14 mouse cellular contexts compared by ENCODE assay signal in the genomic region with DNA sequence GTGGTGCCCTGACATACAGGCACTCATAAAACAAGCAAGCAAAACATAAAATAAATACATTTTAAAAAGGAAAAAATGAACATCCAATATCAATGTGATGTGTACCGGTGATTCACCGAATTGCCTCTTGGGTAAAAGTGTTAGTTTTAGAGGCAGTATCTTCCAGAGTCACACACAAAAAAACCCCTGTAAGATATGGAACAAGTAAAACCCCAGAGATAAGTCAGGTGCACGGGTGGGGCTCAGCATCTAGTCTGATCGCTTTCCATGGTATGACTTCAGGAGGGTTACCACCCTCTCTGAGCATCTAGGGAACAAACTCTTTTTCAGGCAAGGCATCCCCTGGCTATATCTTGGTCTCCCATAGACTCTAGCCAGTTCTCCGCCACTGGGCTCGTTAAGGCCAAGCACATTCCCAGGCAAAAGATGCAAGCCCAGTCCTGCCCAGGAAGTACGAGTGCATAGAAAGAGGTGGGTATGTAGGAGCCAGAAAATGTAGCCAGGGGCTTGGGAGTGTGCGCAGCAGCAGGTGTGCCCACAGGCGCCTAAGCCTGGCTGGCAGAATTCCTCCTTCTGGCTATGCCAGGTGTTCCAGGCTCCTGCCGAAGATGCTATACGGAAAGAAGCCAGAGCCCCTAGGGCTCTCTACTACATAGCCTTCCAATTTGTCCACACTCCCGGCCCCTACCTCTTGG. TPM values are rescaled to one million over a fixed set of nuclear protein-coding genes. Genes with fewer than 3 reads are reported as not detected.
DNase-seq lines count a peak whose midpoint lies in the region; ATAC-seq lines count a peak whose summit lies in the region.
"Had no signal": no experiment of that assay in that cellular context is flagged by ENCODE, and none has a peak within 500 bp of the region (broad histone marks: within the 10 kb centered on the region; RNA-seq: fewer than 3 reads in every experiment).

No protein-coding gene starts in this region.

- H3K36me3 ChIP-seq in hindbrain, embryonic 10.5 days, result peaks cover 44% of the 10 kb centered on the region
- 0 out of 2 replicates have a peak, but pooled peaks cover 4% of the 10 kb centered on the region for H3K36me3 ChIP-seq in hindbrain, embryonic 11.5 days (ENCODE audit: control insufficient read depth, insufficient read depth, low read length)
- peaks cover 38% of the 10 kb centered on the region for H3K36me3 ChIP-seq in hindbrain, embryonic 12.5 days
- H3K36me3 ChIP-seq in midbrain, embryonic 15.5 days (replicated peaks), result peaks cover 16% of the 10 kb centered on the region; the same call in 1 of the 2 replicates
- peaks cover 14% of the 10 kb centered on the region for H3K36me3 ChIP-seq in kidney, embryonic 16.5 days (ENCODE audit: insufficient read depth, low read length)

- peaks cover 63% of the 10 kb centered on the region for H3K4me1 ChIP-seq in hindbrain, embryonic 10.5 days (replicated peaks)
- H3K4me1 ChIP-seq in hindbrain, embryonic 11.5 days (replicated peaks; ENCODE audit: control insufficient read depth, insufficient read depth, low read length), result peaks cover 10% of the 10 kb centered on the region; the same call in 1 of the 2 replicates
- peaks cover 44% of the 10 kb centered on the region for H3K4me1 ChIP-seq in hindbrain, embryonic 12.5 days
- H3K4me1 ChIP-seq in midbrain, embryonic 15.5 days, result peaks cover 50% of the 10 kb centered on the region
- H3K4me1 ChIP-seq in kidney, embryonic 16.5 days (ENCODE audit: insufficient read depth, low read length), result peaks cover 26% of the 10 kb centered on the region

- 91% methylated on average over 12 of the region's 12 CpGs for WGBS in hindbrain, embryonic 10.5 days
- 93% methylated on average over 12 of the region's 12 CpGs for WGBS in hindbrain, embryonic 11.5 days
- 94% methylated on average over 12 of the region's 12 CpGs for WGBS in hindbrain, embryonic 12.5 days
- WGBS in midbrain, embryonic 15.5 days, result 82% methylated on average over 12 of the region's 12 CpGs
- 91% methylated on average over 12 of the region's 12 CpGs for WGBS in kidney, embryonic 16.5 days

- H3K27ac ChIP-seq in hindbrain, embryonic 10.5 days, result no peak overlapping the region
- H3K27ac ChIP-seq in hindbrain, embryonic 11.5 days (ENCODE audit: low read depth, low read length), result no peak overlapping the region
- H3K27ac ChIP-seq in hindbrain, embryonic 12.5 days, result no peak overlapping the region
- 0 out of 2 replicates have a peak overlapping the region, but pooled peaks have one; percentile 83 for H3K27ac ChIP-seq in midbrain, embryonic 15.5 days
- H3K27ac ChIP-seq in kidney, embryonic 16.5 days (ENCODE audit: low read length), result no peak overlapping the region
- H3K27ac ChIP-seq: liver, embryonic 13.5 days had no signal

- DNase-seq in hindbrain, embryonic 10.5 days (ENCODE audit: low spot score), result no peak
- DNase-seq in hindbrain, embryonic 11.5 days (ENCODE audit: low spot score), result no peak
- peak; percentile 61 for DNase-seq in cerebellum, adult 8-10 months
- DNase-seq in kidney, postnatal 36 days, result no peak
- DNase-seq in lung, postnatal 10 days, result no peak
- DNase-seq: adrenal gland, postnatal 36 days; gastrocnemius, postnatal 14 days; liver, embryonic 13.5 days had no signal

- H3K4me3 ChIP-seq in hindbrain, embryonic 10.5 days, result peak overlapping the region; percentile 87; the same call in 1 of the 2 replicates
- H3K4me3 ChIP-seq in hindbrain, embryonic 11.5 days (ENCODE audit: low read depth, low read length), result no peak overlapping the region
- H3K4me3 ChIP-seq in hindbrain, embryonic 12.5 days, result no peak overlapping the region
- 0 out of 2 replicates have a peak overlapping the region, but pooled peaks have one; percentile 73 for H3K4me3 ChIP-seq in midbrain, embryonic 15.5 days
- no peak overlapping the region for H3K4me3 ChIP-seq in kidney, embryonic 16.5 days (ENCODE audit: low read length)
- H3K4me3 ChIP-seq: liver, embryonic 13.5 days had no signal

- no peak for ATAC-seq in hindbrain, embryonic 11.5 days (ENCODE audit: low FRiP score)
- no peak for ATAC-seq in hindbrain, embryonic 12.5 days (ENCODE audit: low FRiP score)
- ATAC-seq in midbrain, embryonic 15.5 days (replicated peaks), result no peak
- ATAC-seq in kidney, embryonic 16.5 days (ENCODE audit: low FRiP score, low TSS enrichment), result no peak
- ATAC-seq: Patski had no signal

- no peaks in the 10 kb centered on the region for H3K27me3 ChIP-seq in hindbrain, embryonic 10.5 days (ENCODE audit: insufficient read depth, poor library complexity, severe bottlenecking)
- H3K27me3 ChIP-seq in hindbrain, embryonic 11.5 days (ENCODE audit: control insufficient read depth, insufficient read depth, low read length), result no peaks in the 10 kb centered on the region
- no peaks in the 10 kb centered on the region for H3K27me3 ChIP-seq in hindbrain, embryonic 12.5 days
- H3K27me3 ChIP-seq in midbrain, embryonic 15.5 days (replicated peaks), result no peaks in the 10 kb centered on the region
- H3K27me3 ChIP-seq in kidney, embryonic 16.5 days (ENCODE audit: insufficient read depth, low read length), result no peaks in the 10 kb centered on the region
- H3K27me3 ChIP-seq: Patski had no signal

- no peaks in the 10 kb centered on the region for H3K9me3 ChIP-seq in hindbrain, embryonic 10.5 days
- H3K9me3 ChIP-seq in hindbrain, embryonic 11.5 days (ENCODE audit: control insufficient read depth, low read length), result no peaks in the 10 kb centered on the region
- H3K9me3 ChIP-seq in hindbrain, embryonic 12.5 days (replicated peaks), result no peaks in the 10 kb centered on the region
- H3K9me3 ChIP-seq in midbrain, embryonic 15.5 days, result no peaks in the 10 kb centered on the region
- no peaks in the 10 kb centered on the region for H3K9me3 ChIP-seq in kidney, embryonic 16.5 days (ENCODE audit: low read length)
- H3K9me3 ChIP-seq: liver, embryonic 13.5 days had no signal

- no peak overlapping the region for H3K9ac ChIP-seq in hindbrain, embryonic 11.5 days (ENCODE audit: low read depth, low read length)
- H3K9ac ChIP-seq in hindbrain, embryonic 12.5 days, result peak overlapping the region; percentile 95; the same call in 1 of the 2 replicates
- H3K9ac ChIP-seq in midbrain, embryonic 15.5 days, result peak overlapping the region; percentile 68; the same call in 1 of the 2 replicates
- H3K9ac ChIP-seq in kidney, embryonic 16.5 days (replicated peaks; ENCODE audit: low read length), result no peak overlapping the region
- H3K9ac ChIP-seq: liver, embryonic 13.5 days had no signal

- no peak overlapping the region; the same call in 1 of the 2 replicates for H3K4me2 ChIP-seq in hindbrain, embryonic 11.5 days (replicated peaks; ENCODE audit: low read depth, low read length)
- peak overlapping the region; percentile 90 for H3K4me2 ChIP-seq in hindbrain, embryonic 12.5 days (replicated peaks)
- peak overlapping the region; percentile 73 for H3K4me2 ChIP-seq in midbrain, embryonic 15.5 days
- H3K4me2 ChIP-seq in kidney, embryonic 16.5 days (replicated peaks; ENCODE audit: low read depth, low read length), result no peak overlapping the region
- H3K4me2 ChIP-seq: liver, embryonic 13.5 days had no signal

RNA-seq across cellular contexts. Expression of gene Phldb1, which starts 15.9 kb away (rescaled TPM):
- 45.4 and 49.5 TPM in 2 replicates for polyA plus RNA-seq in hindbrain, embryonic 10.5 days (2016; fragmentation: Nextera tagmentation; extraction: Ambion mirVana)
- polyA plus RNA-seq in hindbrain, embryonic 11.5 days (2014; fragmentation: Nextera tagmentation; extraction: Ambion mirVana), result 36.0 and 36.3 TPM in 2 replicates
- polyA plus RNA-seq in hindbrain, embryonic 12.5 days (2016; fragmentation: Nextera tagmentation; extraction: Ambion mirVana), result 70.8 and 74.1 TPM in 2 replicates
- 56.5 and 58.9 TPM in 2 replicates for polyA plus RNA-seq in midbrain, embryonic 15.5 days (2015; fragmentation: Nextera tagmentation; extraction: Ambion mirVana)
- polyA plus RNA-seq in kidney, embryonic 16.5 days (2015; fragmentation: Nextera tagmentation; extraction: Ambion mirVana), result 37.0 and 37.6 TPM in 2 replicates

RNA-seq across cellular contexts. Expression of gene Treh, which starts 46.1 kb away (rescaled TPM):
- not detected in 2 replicates for polyA plus RNA-seq in hindbrain, embryonic 10.5 days (2016; fragmentation: Nextera tagmentation; extraction: Ambion mirVana)
- polyA plus RNA-seq in hindbrain, embryonic 11.5 days (2014; fragmentation: Nextera tagmentation; extraction: Ambion mirVana), result not detected in 2 replicates
- not detected in 2 replicates for polyA plus RNA-seq in hindbrain, embryonic 12.5 days (2016; fragmentation: Nextera tagmentation; extraction: Ambion mirVana)
- polyA plus RNA-seq in midbrain, embryonic 15.5 days (2015; fragmentation: Nextera tagmentation; extraction: Ambion mirVana), result not detected in 2 replicates
- 0.17 TPM in 1 of 2 replicates, not detected in the other for polyA plus RNA-seq in kidney, embryonic 16.5 days (2015; fragmentation: Nextera tagmentation; extraction: Ambion mirVana)
- polyA plus RNA-seq: embryonic facial prominence, embryonic 11.5 days; liver, embryonic 13.5 days; Patski; stomach, embryonic 16.5 days had no signal

RNA-seq across cellular contexts. Expression of gene Arcn1, which starts 48.6 kb away (rescaled TPM):
- polyA plus RNA-seq in hindbrain, embryonic 10.5 days (2016; fragmentation: Nextera tagmentation; extraction: Ambion mirVana), result 154 and 170 TPM in 2 replicates
- polyA plus RNA-seq in hindbrain, embryonic 11.5 days (2014; fragmentation: Nextera tagmentation; extraction: Ambion mirVana), result 198 and 204 TPM in 2 replicates
- 179 and 194 TPM in 2 replicates for polyA plus RNA-seq in hindbrain, embryonic 12.5 days (2016; fragmentation: Nextera tagmentation; extraction: Ambion mirVana)
- 134 and 136 TPM in 2 replicates for polyA plus RNA-seq in midbrain, embryonic 15.5 days (2015; fragmentation: Nextera tagmentation; extraction: Ambion mirVana)
- 217 and 219 TPM in 2 replicates for polyA plus RNA-seq in kidney, embryonic 16.5 days (2015; fragmentation: Nextera tagmentation; extraction: Ambion mirVana)

RNA-seq across cellular contexts. Expression of gene Ift46, which starts 48.6 kb away (rescaled TPM):
- polyA plus RNA-seq in hindbrain, embryonic 10.5 days (2016; fragmentation: Nextera tagmentation; extraction: Ambion mirVana), result 124 and 152 TPM in 2 replicates
- polyA plus RNA-seq in hindbrain, embryonic 11.5 days (2014; fragmentation: Nextera tagmentation; extraction: Ambion mirVana), result 142 and 154 TPM in 2 replicates
- 153 and 161 TPM in 2 replicates for polyA plus RNA-seq in hindbrain, embryonic 12.5 days (2016; fragmentation: Nextera tagmentation; extraction: Ambion mirVana)
- 168 and 169 TPM in 2 replicates for polyA plus RNA-seq in midbrain, embryonic 15.5 days (2015; fragmentation: Nextera tagmentation; extraction: Ambion mirVana)
- polyA plus RNA-seq in kidney, embryonic 16.5 days (2015; fragmentation: Nextera tagmentation; extraction: Ambion mirVana), result 100 and 111 TPM in 2 replicates

Comparison
In these comparisons a context has a peak if more than half of its experiments do, and no peak if none do; other contexts are left out.
1. H3K4me3 ChIP-seq: peak in hindbrain, embryonic 10.5 days (single experiment) and midbrain, embryonic 15.5 days (single experiment); none in hindbrain, embryonic 11.5 days (single experiment), hindbrain, embryonic 12.5 days (single experiment) and kidney, embryonic 16.5 days (single experiment).
2. H3K4me2 ChIP-seq: peak in hindbrain, embryonic 12.5 days (single experiment) and midbrain, embryonic 15.5 days (single experiment); none in hindbrain, embryonic 11.5 days (single experiment) and kidney, embryonic 16.5 days (single experiment).
3. H3K9ac ChIP-seq: peak in hindbrain, embryonic 12.5 days (single experiment) and midbrain, embryonic 15.5 days (single experiment); none in hindbrain, embryonic 11.5 days (single experiment) and kidney, embryonic 16.5 days (single experiment).